Mouse (Mus musculus) cerebellum, adult 2 months (tissue): Measurements from ENCODE around the gene Olfr1423. TPM values are rescaled to one million over a fixed set of nuclear protein-coding genes. Genes with fewer than 3 reads are reported as not detected.
A peak's percentile ranks its signal among the peaks of the same experiment; 100 is the strongest.

ENCODE experiments used
- DNase-seq, 2 experiments: peaks; one replicate each; pipeline ENCODE4 v3.0.0; 2021
- H3K27ac ChIP-seq: fragments of 200-500 bp; 2 replicates; pipeline ENCODE4 v1.5.1; 2012; ENCODE audit warnings: low read length, control low read depth, inconsistent platforms; ENCODE audit not compliant: insufficient read depth
- H3K27me3 ChIP-seq: fragments of 200-500 bp; 2 replicates; pipeline ENCODE4 v1.6.1; 2012; ENCODE audit warnings: inconsistent platforms, mild to moderate bottlenecking, low read length, moderate library complexity; ENCODE audit not compliant: control insufficient read depth, insufficient read depth
- H3K4me1 ChIP-seq: fragments of 200-500 bp; 2 replicates; pipeline ENCODE4 v1.6.1; 2011; ENCODE audit warnings: low read length; ENCODE audit not compliant: control insufficient read depth, insufficient read depth
- H3K4me3 ChIP-seq: fragments of 200-500 bp; replicated peaks from 2 replicates; pipeline ENCODE3; 2011; ENCODE audit warnings: mild to moderate bottlenecking, low read depth, low read length, control low read depth; ENCODE audit not compliant: insufficient read depth
- CTCF ChIP-seq: fragments of 200-500 bp; IDR thresholded peaks from 2 replicates; pipeline ENCODE4 v1.5.1; 2011; ENCODE audit warnings: low read depth, mild to moderate bottlenecking, control low read depth, low read length, moderate library complexity, borderline replicate concordance; ENCODE audit not compliant: insufficient read depth
- POLR2A ChIP-seq: fragments of 200-500 bp; IDR thresholded peaks from 2 replicates; pipeline ENCODE4 v1.6.1; 2011; ENCODE audit warnings: low read length, control low read depth, borderline replicate concordance; ENCODE audit not compliant: insufficient read depth
- WGBS: fragments of 180-500 bp; shearing (Covaris S2); methylation state at CpG from one replicate; pipeline ENCODE4 v1.1.7; 2018; 5-methylcytosine and 5-hydroxymethylcytosine counted together
- polyA plus RNA-seq: library from polyadenylated mRNA; depleted of rRNA; stranded (reverse); fragments of >200 nt; gene quantifications from 2 replicates; pipeline ENCODE4 v1.2.3, GENCODE M21; 2012

Gene Olfr1423
- polyA plus RNA-seq, 1 experiment, result not detected

DNA sequence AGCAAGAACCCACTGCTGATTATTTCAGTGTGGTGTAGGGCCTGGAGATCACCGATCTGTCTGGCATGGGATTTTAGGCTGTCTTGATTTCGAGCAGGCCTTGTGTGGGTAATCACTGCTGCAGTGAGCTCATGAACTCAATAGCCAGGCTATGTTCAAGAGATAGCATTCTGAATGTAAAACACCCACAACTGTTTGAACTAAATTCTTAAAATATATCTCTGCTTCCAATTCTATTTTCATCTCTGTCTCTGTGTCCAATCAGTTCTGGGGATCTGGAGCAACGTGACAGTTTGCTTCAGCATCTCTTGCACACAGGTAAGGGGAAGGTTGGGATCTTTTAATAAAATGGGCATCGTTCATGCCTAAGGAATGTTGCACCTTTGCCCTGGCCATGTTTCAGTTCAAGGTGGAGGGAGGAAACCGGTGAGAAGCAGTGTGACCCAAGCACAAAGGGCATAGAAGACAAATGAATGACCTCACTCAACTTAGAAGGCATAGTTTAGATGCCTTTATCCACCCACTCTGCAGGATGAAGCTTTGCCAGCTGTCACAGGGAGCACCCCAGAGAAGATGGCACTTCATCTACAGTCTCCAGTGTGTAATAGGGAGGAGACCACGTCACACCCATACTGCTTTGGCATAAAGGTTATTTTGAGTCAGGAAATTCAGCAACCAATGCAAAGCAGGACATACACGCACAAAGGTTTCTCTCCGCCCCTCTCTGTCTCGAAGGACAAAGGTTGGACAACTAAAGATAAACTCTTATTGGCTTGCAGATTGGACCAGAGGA is 36.7 kb downstream of the Olfr1423 start:
- peak; percentile 44 to 47 for DNase-seq
- no peak for TF ChIP-seq POLR2A
- TF ChIP-seq CTCF, result no peak
- peaks cover 4% of the 10 kb centered on the region; the same call in 1 of the 2 replicates for H3K4me1 ChIP-seq
- peak overlapping the region; percentile 49 for H3K4me3 ChIP-seq
- H3K27me3 ChIP-seq, result no peaks in the 10 kb centered on the region
- 41% methylated on average over 9 of the region's 9 CpGs for WGBS
- H3K27ac ChIP-seq, result peak overlapping the region; percentile 20; the same call in 1 of the 2 replicates

DNA sequence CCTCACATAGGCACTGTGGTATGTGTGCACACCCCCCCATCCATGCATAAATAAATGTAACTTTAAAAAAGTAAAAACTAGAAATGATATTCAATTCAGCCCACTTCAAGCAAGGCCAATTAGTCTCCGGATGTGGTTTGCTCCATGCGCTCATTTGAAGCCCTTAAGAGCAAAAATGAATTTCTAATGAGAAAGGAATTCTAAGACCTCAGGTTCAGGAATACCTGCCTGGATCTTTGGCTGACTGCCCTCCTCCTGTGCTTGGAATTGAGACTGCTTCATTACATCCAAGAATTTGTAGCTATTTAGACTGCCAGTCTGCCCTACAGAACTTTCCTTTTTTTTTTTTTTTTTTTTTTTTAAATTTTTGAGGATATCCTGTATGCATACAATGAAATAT is 37.5 kb downstream of the Olfr1423 start:
- no peaks in the 10 kb centered on the region for H3K27me3 ChIP-seq
- no peak for TF ChIP-seq POLR2A
- H3K4me1 ChIP-seq, result peaks cover 4% of the 10 kb centered on the region; the same call in 1 of the 2 replicates
- no peak overlapping the region for H3K27ac ChIP-seq
- H3K4me3 ChIP-seq, result no peak overlapping the region
- WGBS, result 96% methylated on average over 2 of the region's 2 CpGs
- DNase-seq, result no peak

DNA sequence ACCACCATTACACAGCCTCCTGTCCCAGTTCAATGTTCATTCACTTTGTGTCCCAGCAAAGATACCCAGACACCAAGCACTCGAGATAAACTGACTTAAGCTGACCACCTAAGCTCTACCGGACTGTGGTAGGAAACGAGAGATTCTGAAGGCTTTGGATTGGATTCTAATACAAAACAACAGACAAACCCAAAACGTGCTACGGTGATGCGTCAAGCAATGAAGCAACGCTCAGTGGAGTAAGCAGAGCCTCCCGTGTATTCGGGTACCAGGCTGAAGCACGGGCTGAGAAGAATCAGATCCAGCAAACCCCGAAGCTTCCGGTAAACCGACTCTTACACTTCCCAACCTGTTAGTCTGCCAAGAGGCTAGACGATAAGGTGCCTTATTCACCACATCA is 38.3 kb downstream of the Olfr1423 start:
- TF ChIP-seq POLR2A, result no peak
- TF ChIP-seq CTCF, result no peak
- peaks cover 4% of the 10 kb centered on the region; the same call in 1 of the 2 replicates for H3K4me1 ChIP-seq
- DNase-seq, result no peak
- WGBS, result 60% methylated on average over 14 of the region's 14 CpGs
- no peaks in the 10 kb centered on the region for H3K27me3 ChIP-seq
- no peak overlapping the region for H3K27ac ChIP-seq
- H3K4me3 ChIP-seq, result no peak overlapping the region

DNA sequence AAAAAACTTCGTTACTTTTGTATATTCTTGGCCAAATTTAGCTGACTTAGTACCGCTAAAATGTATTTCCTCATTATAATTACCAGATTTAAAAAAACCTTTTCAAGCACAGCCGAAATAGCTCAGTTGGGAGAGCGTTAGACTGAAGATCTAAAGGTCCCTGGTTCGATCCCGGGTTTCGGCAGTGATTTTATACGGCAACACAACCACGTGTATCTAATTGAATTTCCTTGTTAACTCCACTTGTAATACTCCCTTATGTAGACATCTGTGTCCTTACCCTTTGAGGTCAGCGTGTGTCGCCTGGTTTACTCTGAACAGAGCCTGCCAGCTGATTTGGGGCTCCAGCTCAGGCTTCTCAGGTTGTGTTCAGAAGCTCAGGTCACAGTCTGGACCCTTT is 39.0 kb downstream of the Olfr1423 start:
- Histone ChIP-seq H3K4me3 (peak overlapping the region; percentile 36), H3K27me3 (no peaks in the 10 kb centered on the region), H3K27ac (no peak overlapping the region), H3K4me1 (peaks cover 4% of the 10 kb centered on the region; the same call in 1 of the 2 replicates)
- 4% methylated on average over 11 of the region's 11 CpGs for WGBS
- no peak for TF ChIP-seq POLR2A
- no peak for TF ChIP-seq CTCF
- peak; percentile 59 to 67 for DNase-seq

DNA sequence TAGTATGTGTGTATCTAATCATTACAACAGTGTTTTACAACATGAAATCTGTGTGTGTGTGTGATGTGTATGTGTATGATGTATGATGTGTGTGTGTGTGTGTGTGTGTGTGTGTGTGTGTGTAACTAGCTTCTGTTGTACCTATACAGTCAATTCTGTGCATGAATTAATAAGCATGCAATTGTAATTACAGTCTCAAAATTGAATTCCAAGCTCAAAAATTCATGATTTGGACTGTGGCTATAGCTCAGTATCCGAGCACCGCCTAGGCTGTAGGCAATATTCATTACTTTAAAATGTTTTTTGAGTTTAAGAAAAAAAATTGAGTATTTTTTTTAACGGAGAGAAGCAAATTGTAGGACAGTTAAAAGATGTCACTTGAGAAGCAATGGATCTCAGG is 39.4 kb downstream of the Olfr1423 start:
- Histone ChIP-seq H3K27ac (no peak overlapping the region), H3K4me1 (peaks cover 4% of the 10 kb centered on the region; the same call in 1 of the 2 replicates), H3K4me3 (no peak overlapping the region), H3K27me3 (no peaks in the 10 kb centered on the region)
- DNase-seq, result no peak
- 33% methylated on average over 3 of the region's 3 CpGs for WGBS
- no peak for TF ChIP-seq CTCF
- TF ChIP-seq POLR2A, result no peak

DNA sequence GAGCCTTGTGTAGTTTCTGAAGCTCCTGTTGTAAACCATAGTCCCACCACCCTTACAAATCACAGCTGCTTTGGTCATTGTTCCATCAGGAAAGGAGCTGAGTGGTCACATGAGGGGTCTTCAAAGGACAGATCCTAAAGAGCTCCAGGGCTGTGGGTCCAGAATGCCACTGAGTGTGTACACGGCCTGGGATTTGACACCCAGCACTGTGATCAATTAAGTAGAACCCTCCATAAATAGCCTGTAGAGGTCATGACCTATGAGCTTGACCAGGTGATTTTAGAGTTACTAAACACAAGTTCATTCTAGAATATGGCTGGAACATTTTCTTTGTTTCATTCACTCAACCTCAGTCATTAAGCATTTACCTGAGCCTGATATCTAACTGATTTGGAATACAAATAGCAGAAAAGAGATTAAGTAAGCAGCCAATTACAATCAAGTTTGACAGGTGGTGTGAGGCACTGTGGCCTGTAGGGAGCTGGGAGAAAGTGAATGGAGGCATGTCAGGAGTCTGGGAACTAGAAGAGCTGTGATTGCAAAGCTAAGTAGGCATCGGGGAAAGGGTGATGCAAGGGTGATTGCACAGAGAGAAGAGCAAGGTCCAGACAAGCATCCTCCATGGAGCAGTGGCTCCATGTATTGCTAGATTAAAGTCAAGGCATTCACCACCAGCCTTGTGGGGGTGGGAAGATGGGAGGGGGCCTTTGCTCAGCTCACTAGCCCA is 45.2 kb downstream of the Olfr1423 start:
- no peaks in the 10 kb centered on the region for H3K27me3 ChIP-seq
- DNase-seq, result no peak
- WGBS, result 76% methylated on average over 2 of the region's 2 CpGs
- TF ChIP-seq CTCF (no peak), POLR2A (no peak)
- H3K4me3 ChIP-seq, result no peak overlapping the region
- no peak overlapping the region for H3K27ac ChIP-seq
- H3K4me1 ChIP-seq, result no peaks in the 10 kb centered on the region

DNA sequence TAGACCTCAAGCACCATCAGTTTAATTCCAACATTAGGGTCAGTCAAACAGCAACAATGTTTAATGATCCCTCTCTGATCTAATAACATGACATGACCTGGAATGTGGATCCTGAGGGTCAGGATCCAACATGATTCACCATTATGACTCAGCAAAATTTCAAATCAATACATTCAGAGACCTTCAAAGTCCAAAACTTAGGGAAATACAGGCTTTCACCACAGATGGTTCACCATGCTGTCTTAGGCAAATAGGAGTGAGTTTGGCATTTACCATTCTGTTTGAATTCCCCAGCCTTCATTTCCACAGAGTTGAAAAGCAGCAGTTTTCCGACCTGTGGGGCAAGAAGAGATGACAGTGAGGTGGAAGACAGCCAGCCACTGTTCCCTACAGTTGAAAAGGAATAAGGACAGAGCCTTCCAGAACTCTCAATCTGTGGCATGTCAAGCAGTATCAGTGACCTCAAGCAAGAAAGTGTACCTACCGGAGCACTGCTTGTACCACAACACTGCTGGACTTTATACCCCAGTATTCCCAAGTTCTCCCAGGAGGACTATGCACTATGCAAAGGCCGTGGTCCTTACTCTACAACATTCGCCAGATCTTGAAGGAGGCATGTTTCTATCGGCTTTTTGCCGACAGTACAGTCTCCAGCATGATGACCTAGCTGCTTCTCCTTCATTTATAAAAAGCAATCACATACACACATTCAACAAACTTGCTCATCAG is 46.2 kb downstream of the Olfr1423 start:
- Histone ChIP-seq H3K27ac (no peak overlapping the region), H3K4me1 (no peaks in the 10 kb centered on the region), H3K4me3 (no peak overlapping the region), H3K27me3 (no peaks in the 10 kb centered on the region)
- WGBS, result 86% methylated on average over 6 of the region's 6 CpGs
- TF ChIP-seq CTCF (no peak), POLR2A (no peak)
- DNase-seq, result no peak
